Mouse (Mus musculus): ENCODE results near the gene Gtf2i. TPM values are rescaled to one million over a fixed set of nuclear protein-coding genes. Genes with fewer than 3 reads are reported as not detected.
A peak's percentile ranks its signal among the peaks of the same experiment; 100 is the strongest.

Gtf2i gene
- total RNA-seq, 1 experiment from 2014 or later: 85.3 TPM

DNA sequence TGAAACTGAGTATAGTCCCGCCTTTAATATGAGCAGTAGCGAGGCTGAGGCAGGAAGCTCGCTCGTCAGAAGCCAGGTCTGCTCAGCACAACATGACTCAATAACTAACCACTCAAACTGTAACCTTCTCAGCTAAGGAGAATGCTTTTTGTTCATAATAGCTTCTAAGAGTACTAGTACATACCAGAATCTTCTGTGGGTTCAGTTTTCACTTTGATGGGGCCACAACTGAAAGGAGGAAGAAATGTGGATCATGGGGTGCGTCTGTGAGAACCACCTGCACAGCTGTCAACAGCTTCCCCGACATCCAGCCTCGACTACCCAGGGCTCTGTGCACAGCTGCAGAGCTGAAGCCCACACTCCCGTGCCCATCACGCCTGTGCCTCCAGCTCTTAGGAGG is 32.0 kb downstream of the Gtf2i start:
- ATAC-seq (replicated peaks; ENCODE audit: low read depth, poor library complexity, severe bottlenecking): no peak

DNA sequence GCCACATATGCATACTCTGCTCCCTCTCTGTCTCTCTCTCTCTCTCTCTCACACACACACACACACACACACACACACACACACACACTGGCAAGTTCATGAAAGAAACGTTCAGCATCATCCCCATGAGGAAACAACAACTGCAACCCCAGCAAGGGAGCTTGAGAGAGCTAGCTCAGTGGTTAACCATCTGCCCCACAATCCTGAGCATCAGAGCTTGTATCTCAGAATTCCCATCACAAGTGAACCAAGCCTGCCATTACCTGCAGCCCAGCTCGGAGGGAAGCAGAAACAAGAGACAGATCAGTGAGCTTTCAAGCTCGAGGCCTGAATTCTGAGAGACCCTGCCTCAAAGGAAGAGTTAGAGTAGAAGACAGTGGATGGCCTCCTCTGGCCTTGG is 32.5 kb downstream of the Gtf2i start:
- no peak for ATAC-seq (replicated peaks; ENCODE audit: low read depth, poor library complexity, severe bottlenecking)

DNA sequence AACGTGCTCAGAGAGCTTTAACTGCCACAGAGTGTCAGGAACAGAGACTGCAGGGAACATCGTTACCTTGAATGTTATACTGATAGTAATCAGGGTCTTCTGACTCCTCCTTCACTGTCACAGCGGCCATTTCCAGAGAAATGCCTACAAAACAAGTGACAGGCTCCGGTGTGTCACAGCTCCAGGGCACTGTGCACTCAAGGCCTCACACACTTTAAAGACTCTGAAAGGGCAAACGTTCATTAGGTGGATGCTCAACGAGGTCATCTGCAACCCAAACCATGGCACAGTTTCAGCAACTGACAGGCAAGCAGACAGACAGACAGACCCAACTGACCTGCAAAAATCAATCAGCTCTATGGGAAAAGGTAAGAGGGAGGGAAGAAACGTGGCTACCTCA is 35.2 kb downstream of the Gtf2i start:
- no peak for ATAC-seq (replicated peaks; ENCODE audit: low read depth, poor library complexity, severe bottlenecking)

DNA sequence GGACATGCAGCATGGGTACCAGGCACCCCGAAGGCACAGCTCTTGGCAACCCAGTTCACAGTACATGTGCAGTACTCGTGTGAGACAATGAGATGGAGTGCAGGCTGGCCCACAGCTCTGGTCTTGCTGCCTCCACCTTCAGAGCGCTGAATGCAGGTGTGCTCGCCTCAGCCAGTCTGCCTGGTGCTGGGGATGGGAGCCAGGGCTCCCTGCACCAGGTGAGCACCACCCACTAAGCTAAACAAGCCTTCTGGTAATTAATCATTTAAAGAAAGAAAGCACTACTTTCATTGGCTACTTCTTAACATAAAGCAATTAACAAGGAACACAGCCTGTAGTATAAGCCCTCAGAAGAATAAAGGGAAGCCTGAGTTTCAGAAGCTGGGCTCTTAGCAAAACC is 37.5 kb downstream of the Gtf2i start:
- ATAC-seq (replicated peaks; ENCODE audit: low read depth, poor library complexity, severe bottlenecking): no peak

DNA sequence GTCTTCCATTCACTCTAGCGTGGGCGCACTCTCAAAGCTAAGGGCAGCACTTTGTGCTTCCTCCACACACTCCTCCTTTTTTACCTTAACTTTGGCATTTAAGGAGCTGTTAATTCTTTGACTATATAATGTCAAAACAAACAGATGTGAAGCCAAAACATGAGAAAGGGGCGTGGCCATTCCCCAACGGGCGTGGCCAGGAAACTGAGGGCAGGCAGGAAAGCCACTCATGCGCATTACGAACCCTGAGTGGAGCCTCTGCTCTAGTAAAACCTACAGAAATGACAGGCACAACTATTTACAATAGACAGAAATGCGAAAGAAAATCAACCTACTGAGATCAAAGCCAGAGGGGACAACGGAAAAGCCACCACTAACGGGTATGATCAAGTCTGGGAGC is 39.0 kb downstream of the Gtf2i start:
- ATAC-seq (replicated peaks; ENCODE audit: low read depth, poor library complexity, severe bottlenecking): 0 out of 2 replicates have a peak, but pooled peaks have one; percentile 20

DNA sequence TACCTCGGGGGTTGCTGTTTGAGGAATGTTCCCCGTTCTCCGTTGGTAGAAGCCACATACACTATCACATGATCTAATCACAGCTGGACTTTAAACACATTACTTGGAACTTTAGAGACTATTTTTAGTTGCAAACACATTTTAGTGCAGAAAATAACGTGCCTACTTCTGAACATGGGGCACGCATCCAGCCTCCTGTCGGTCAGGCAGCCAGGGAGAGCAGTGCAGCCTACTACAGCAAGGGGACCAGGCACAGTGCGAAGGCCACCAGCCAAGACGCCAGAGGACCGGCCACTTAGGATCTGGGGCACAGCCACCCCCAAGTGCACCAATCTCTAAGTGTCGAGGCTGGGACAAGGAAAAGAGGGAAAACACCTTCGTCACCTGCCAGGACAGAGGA is 39.5 kb downstream of the Gtf2i start:
- no peak for ATAC-seq (replicated peaks; ENCODE audit: low read depth, poor library complexity, severe bottlenecking)

DNA sequence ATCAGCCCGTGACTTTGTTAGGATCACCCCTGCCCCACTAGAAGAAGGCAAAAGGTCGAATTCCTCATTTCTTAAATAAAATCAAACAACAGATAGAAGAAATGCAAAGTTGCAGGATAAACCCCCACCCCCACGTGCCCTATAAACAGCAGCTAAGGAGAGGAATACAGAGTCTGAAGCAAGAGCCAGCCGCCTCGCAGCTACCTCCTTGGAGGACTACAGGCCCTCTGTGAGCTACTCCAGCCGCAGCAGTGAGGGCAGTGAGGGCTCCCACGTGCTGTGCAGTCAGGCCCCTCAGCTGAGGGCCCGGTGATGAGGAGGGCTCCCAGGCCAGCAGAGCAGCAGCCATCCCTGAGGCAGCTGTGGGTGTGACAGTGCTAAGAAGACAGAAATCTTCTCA is 40.8 kb downstream of the Gtf2i start:
- no peak for ATAC-seq (replicated peaks; ENCODE audit: low read depth, poor library complexity, severe bottlenecking)

DNA sequence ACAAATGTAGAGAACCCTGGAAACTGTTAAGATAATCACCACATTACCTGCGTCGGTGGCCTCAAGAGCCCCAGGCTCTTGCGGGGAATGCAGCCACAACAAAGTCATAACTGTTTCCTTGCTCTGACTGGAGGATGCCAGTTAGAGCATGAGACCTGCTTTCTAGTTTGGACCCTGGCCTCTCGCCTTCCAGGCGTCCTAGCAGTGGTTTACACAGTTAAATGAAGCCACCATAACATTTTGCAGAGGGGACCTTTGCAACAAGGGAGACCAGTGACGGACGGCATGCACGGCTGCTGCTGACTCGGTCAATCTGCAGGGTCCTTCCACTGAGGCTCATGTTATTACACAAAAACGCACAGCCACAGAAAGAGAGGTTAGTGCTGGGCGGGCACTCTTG is 41.8 kb downstream of the Gtf2i start:
- ATAC-seq (replicated peaks; ENCODE audit: low read depth, poor library complexity, severe bottlenecking): no peak

DNA sequence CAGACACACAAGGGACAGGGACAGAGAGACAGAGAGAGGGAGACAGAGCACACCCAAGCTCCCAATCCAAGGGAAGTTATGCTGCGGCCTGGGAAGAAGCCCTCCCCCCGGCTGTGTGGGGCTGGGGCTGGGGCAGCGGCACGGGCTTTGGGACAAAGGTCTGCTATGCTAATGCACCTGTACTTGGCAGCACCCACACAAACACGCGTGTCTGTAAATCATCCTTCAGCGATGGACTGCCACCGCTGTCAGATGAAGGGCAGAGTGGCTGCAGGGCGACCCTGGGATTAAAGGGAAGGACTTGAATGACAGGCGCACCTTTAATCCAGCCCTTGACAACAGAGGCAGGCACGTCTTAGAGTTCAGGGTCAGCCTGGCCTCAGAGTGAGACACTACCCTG is 43.1 kb downstream of the Gtf2i start:
- no peak for ATAC-seq (replicated peaks; ENCODE audit: low read depth, poor library complexity, severe bottlenecking)

DNA sequence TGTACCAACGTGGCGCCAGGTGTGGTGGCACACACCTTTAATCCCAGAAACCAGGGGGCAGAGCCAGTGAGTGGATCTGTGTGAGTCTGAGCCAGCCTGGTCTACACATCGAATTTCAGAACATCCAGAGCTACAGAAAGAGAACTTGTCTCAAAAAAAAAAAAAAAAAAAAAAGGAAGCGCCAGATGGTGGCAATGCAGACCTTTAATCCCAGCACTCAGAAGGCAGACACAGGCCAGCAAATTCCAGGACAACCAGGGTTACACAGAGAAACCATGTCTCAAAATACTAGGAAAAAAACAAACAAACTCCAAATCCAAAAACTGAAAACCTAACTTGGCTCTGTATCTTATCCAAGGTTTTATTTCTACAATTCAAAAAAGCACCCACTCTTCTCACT is 44.0 kb downstream of the Gtf2i start:
- ATAC-seq (replicated peaks; ENCODE audit: low read depth, poor library complexity, severe bottlenecking): no peak

DNA sequence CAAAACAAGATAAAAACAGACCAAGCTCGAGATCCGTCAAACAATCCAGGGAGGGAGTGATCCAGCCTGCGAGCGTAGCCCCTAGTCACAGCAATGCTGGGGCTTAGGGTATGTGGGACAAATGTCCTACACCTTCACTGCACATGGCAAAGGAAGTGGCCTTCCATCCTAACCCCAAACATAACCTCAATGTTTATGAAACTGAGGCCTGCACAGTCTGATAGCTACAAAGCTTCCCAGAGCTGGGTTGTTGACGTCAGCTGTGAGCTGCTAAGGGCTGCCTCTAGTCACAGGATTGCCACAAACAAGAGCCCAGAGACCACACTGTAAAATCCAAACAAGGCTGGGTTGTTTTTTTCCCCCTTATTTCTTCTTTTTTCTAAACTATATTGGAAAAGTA is 44.8 kb downstream of the Gtf2i start:
- ATAC-seq (replicated peaks; ENCODE audit: low read depth, poor library complexity, severe bottlenecking): peak; percentile 89

DNA sequence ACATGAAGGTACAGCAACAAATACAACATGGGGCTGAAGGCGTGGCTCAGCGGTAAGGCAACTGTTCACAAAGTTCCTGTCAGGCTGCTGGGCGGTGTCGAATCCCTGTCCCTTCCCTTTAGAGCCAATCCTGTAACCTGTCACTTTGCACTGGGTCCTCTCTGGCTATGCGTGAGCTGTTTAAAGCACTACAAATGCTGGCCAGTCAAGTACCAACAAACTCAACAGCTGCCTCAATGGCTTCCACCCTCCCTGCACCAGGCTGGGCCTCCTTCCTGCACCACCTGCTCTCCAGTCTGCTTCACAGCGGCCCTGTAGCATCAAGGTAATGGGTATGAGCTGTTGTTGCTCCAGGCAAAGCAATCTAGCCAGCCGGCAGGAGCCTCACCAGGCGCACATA is 45.8 kb downstream of the Gtf2i start:
- ATAC-seq (replicated peaks; ENCODE audit: low read depth, poor library complexity, severe bottlenecking): no peak

DNA sequence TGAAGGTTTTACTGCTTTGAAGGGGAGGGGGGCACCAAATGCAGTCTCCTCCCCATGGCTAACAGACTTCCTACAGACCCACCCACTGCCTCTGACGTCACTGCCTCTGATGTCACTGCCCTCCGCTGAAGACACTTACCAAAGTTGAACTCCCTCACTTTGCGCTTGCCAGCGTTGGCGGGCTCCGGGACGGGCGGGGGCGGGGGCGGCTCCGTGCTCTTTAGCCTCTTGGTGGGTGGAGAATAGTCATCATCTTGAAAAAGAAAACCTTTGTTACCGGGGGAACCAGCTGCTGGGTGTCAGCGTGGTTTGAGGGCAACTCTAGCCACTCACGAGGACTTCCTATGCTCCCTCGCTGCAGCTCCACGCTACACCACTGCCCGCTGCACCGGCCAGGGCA is 48.2 kb downstream of the Gtf2i start:
- ATAC-seq (replicated peaks; ENCODE audit: low read depth, poor library complexity, severe bottlenecking): peak; percentile 17; the same call in 1 of the 2 replicates

DNA sequence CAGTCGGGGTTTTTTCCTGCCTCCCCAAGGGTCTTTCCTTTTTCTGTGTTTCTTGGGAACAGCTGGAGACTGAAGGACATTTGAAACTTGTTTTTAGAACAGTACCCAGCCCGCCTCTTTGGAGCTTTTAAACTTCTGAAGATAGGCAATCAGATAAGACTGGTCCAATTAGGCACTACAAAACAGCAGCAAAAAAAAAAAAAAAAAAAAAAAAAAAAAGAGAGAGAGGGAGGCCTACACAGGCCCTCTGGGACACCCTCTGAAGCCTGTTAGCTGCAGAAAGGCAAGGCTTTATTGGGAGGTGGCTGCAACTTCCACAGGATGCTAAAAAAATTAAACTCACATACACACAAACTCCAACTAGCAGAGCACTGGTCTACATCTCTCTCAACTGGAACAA is 48.7 kb downstream of the Gtf2i start:
- ATAC-seq (replicated peaks; ENCODE audit: low read depth, poor library complexity, severe bottlenecking): no peak

DNA sequence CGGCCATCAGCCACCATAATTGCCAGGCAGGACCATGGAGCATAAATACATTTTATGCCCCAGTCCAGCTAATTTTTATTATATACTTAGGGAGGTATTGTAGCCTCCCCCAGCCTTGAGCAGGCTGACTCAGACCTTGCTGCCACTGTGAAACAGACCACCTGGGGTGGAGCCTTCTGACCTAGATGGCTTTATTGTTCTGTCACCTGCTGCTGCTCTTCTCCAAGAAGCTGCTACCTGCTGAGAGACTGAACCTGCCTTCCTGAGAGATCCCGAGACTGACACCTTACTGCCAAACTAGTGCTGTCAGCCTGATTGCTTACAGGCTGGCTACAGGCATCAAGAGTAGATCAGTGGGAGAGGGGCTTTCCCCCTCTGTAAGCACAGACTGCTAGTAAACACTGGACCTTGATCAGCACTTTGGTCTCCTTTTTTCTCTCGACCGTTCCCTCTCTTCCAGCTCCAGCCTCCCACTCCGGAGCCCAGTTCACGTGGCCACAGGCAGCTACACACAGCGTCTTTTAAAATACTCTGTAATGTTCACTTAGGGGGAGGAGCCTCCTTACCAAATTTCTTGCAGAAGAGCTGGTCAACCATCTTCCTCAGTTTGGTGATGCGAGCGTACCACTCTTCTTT is 54.4 kb downstream of the Gtf2i start:
- ATAC-seq (replicated peaks; ENCODE audit: low read depth, poor library complexity, severe bottlenecking): no peak

DNA sequence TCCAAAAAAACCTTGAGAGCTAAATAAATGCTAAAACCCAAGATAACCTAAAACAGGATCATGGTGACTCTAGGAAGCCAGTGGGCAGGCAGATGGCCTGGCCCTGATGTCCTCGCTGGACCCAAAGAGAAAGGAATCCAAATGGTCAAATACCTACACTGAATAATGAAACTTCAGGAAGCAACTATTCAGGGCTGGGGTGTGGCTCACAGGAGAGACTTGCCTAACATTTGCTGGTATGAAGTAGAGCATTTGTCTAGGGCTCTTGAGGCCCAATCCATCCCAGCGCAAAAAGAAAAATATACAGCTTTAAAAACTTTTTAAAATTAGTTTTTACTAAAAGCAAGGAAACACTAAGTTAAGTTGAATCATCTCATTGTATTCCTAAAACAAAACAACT is 55.6 kb downstream of the Gtf2i start:
- ATAC-seq (replicated peaks; ENCODE audit: low read depth, poor library complexity, severe bottlenecking): no peak

DNA sequence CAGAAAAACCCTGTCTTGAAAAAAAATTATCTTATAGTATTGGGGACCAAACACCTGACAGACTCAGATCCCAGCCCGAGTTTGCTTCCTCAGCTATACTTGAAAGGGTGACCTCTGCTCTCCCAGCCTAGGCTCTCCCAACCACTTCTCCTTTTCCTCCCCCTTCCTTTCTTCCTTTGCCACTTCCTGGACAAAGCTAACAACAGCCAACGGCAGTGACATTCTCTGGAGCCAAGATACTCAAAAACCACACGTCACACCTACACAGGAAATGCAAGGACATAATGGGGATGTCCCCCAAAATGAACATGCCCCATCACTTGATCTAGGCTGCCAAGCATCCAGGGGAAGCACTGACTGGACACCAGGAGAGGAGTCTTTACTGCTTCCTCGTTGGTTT is 56.2 kb downstream of the Gtf2i start:
- peak; percentile 92 for ATAC-seq (replicated peaks; ENCODE audit: low read depth, poor library complexity, severe bottlenecking)

DNA sequence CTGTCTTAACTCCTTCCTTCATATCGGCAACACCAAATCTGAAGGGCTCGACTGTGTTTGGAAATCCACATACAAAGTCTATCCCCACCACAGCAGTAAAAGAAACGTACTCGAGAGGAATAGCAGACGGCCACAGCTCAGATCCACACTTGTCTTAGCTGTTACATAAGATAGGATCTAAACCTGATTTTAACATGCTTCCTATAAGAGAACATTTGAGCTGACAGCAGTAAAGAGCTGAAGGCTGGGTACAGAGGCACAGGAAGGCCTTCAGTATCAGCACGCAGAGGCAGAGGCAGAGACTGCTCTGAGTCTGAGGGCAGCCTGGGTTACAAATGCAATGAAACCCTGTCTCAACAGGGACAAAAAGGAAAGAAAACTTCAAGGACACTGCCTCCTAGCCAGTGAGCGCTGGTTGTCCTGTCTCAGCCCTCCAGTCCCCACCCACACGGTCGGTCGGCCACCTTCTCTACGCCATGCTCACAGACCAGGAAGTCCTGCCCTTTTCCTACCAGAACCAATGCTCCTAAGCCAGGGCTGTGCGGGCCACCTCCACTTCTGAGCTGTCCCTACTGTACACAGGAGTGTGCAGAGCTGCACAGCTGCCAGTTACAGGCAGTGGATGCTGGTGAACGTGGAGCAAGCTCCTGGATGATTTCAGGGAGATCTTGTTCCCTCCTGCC is 57.1 kb downstream of the Gtf2i start:
- ATAC-seq (replicated peaks; ENCODE audit: low read depth, poor library complexity, severe bottlenecking): peak; percentile 47

DNA sequence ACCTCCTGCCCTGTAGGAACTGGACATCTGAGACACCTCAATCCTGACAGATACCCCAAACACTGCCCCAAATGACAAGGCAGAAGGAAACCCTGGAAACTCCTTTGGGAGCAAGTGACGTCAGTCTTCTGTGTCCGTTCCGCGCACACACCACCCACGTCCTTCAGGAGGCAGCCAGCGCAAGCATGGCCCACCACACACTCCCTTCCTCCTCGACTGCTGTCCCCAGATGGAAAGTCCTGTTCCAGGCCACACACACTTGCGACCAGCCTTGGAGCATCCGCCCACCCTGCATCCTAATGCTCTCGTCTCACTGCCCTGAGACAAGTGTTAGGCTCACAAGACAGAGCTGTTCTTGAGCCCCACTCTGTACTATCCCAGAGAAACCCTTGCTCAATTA is 59.3 kb downstream of the Gtf2i start:
- no peak for ATAC-seq (replicated peaks; ENCODE audit: low read depth, poor library complexity, severe bottlenecking)

DNA sequence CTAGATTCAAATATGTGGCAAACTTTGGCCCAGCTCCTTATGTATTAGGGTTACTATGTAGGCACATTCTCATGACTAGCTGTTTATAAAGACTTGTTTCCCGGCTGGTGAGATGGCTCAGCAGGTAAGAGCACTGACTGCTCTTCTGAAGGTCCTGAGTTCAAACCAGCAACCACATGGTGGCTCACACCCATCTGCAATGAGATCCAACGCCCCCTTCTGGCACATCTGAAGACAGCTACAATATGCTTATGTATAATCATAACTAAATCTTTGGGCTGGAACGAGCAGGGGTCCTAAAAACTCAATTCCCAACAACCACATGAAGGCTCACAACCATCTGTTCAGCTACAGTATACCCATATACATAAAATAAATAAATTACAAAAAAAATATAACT is 60.8 kb downstream of the Gtf2i start:
- ATAC-seq (replicated peaks; ENCODE audit: low read depth, poor library complexity, severe bottlenecking): no peak

DNA sequence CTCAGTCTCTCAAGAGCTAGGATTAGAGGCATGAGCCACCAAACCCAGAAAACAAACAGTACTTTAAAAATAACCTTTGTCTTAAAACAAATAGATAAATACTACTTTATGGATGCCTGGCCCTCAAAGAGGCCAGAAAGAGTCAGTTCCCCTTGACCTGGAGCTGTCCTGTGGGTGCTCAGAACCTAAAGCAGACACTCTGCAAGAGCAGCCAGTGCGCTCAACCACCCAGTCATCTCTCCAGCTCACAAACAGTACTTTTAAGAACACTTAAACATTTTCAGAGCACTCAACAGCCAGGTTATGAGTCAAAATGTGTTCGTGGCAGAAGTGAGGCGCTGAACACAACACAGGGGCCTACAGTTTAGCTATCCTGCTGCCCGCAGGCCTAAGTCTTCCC is 63.5 kb downstream of the Gtf2i start:
- ATAC-seq (replicated peaks; ENCODE audit: low read depth, poor library complexity, severe bottlenecking): no peak

DNA sequence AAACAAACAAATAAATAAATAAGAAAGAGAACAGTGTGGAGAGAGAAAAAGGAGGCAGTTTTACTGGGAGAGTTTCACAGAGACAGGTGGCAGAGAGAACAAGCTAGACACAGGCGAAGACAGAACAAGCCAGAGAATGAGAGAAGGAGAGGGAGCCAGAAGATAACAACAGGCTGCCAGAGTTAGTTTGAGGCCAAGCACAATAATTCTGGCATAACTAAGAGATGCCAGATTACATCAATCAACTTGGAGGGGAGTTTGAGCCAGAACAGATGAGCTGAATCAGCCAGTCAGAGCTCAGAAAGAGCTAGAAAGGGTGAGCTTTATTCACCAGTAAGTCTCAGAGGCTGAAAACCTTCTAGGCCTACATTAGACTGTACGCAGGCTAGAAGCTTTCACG is 64.0 kb downstream of the Gtf2i start:
- ATAC-seq (replicated peaks; ENCODE audit: low read depth, poor library complexity, severe bottlenecking): no peak
